Mouse (Mus musculus) G1E-ER4 (cell line): ENCODE data around the gene Gmpr. TPM values are rescaled to one million over a fixed set of nuclear protein-coding genes. Genes with fewer than 3 reads are reported as not detected.

Experiments used
- GATA1 ChIP-seq: IDR thresholded peaks from one replicate; pipeline ENCODE4 v1.8.0; 2012; ENCODE audit warnings: low read length, inconsistent platforms
- polyA plus RNA-seq: library from polyadenylated mRNA; stranded (reverse); fragments of >175 nt; gene quantifications from 2 replicates; pipeline ENCODE4 v1.2.3, GENCODE M21; 2012

Gmpr gene
- 395 and 506 TPM in 2 replicates for polyA plus RNA-seq

- TF ChIP-seq GATA1: no peak
Observed at GRCm38 (mm10) chr13:45507274-45508229, at the start of gene Gmpr. Gmpr (plus strand) TSS chr13:45507444.

GRCm38 (mm10) chr13:45457459-45457858, 49.8 kb upstream of the Gmpr start:
- no peak for TF ChIP-seq GATA1

- no peak for TF ChIP-seq GATA1
Observed at GRCm38 (mm10) chr13:45460177-45460576, 47.1 kb upstream of the Gmpr start.

GRCm38 (mm10) chr13:45461370-45461958, 45.8 kb upstream of the Gmpr start:
- no peak for TF ChIP-seq GATA1

- no peak for TF ChIP-seq GATA1
Observed at GRCm38 (mm10) chr13:45465616-45466015, 41.6 kb upstream of the Gmpr start.

- no peak for TF ChIP-seq GATA1
Observed at GRCm38 (mm10) chr13:45466031-45466519, 41.2 kb upstream of the Gmpr start.

- no peak for TF ChIP-seq GATA1
Observed at GRCm38 (mm10) chr13:45468751-45469150, 38.5 kb upstream of the Gmpr start.

GRCm38 (mm10) chr13:45469481-45470301, 37.6 kb upstream of the Gmpr start:
- no peak for TF ChIP-seq GATA1

- no peak for TF ChIP-seq GATA1
Observed at GRCm38 (mm10) chr13:45473311-45473710, 33.9 kb upstream of the Gmpr start.

GRCm38 (mm10) chr13:45475297-45475696, 31.9 kb upstream of the Gmpr start:
- TF ChIP-seq GATA1: no peak

GRCm38 (mm10) chr13:45477183-45477582, 30.1 kb upstream of the Gmpr start:
- no peak for TF ChIP-seq GATA1

- TF ChIP-seq GATA1: no peak
Observed at GRCm38 (mm10) chr13:45479951-45480350, 27.3 kb upstream of the Gmpr start.

GRCm38 (mm10) chr13:45483215-45483614, 24.0 kb upstream of the Gmpr start:
- no peak for TF ChIP-seq GATA1

GRCm38 (mm10) chr13:45485602-45486001, 21.6 kb upstream of the Gmpr start:
- no peak for TF ChIP-seq GATA1

GRCm38 (mm10) chr13:45486598-45486997, 20.6 kb upstream of the Gmpr start:
- no peak for TF ChIP-seq GATA1
